Mouse (Mus musculus): ENCODE measurements around the gene Natd1.

Gene Natd1

DNA sequence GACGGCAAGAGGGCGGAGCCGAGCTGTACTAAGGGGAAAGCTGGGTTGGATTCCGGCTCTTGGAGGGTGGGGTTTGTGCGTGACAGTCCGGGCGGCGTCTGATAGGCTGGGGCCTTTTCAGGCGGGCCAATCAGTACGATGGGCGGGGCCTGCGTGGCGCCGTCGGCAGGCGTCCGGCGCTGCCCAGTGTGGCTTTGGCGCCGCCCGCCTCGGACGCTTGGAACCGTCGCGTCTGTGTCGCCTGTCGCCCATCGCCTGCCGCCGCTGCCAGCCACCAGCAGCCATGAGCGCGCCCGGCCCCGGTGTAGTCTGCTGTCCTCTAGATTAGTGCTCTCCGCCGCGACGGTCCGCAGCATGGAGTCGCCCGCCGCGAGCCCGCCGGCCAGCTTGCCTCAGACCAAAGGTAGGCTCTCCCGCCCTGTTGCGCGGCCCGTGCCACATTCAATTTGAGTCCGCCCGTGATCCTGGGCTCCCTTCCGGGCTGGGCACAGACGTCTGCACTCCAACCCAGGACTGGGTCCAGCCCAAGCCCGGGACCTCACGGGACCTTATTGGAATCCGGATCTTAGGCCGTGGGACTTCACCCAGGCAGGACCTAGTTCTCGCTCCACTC lies 17.4 kb upstream of the Natd1 start, which contains the start of gene Map2k3:
Gene Map2k3 (plus strand): TSS at position 165 of the 613 bp plus-strand sequence.
- peak; percentile 95 for DNase-seq

DNA sequence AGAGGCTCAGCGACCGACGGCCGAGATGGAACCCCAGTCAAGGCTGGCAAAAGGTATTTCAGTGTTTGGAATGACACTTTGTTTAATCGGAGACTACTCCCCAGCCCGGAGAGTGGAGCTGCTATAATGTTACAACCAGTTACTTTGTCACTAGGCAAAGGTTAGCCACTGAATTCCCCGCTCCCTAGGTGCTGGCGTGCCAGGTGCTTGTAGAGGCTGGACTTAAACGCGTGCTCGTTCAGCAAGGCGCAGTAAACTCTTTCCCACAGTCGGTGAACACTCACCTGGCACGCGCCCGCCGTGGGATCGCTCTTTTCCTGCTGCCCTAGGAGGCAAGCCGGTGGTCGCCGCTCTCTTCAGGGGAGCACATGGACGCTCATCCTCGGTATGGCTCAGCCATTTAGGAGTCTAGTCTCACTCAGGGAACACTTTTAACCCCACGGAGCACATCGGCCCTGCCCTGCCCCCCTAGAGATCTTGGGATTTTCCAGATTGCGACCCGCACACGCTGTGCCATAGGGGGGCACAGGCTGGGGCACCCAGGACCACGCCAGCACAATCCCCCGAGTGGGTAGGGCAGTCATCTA lies 16.8 kb upstream of the Natd1 start:
- DNase-seq: peak; percentile 55

DNA sequence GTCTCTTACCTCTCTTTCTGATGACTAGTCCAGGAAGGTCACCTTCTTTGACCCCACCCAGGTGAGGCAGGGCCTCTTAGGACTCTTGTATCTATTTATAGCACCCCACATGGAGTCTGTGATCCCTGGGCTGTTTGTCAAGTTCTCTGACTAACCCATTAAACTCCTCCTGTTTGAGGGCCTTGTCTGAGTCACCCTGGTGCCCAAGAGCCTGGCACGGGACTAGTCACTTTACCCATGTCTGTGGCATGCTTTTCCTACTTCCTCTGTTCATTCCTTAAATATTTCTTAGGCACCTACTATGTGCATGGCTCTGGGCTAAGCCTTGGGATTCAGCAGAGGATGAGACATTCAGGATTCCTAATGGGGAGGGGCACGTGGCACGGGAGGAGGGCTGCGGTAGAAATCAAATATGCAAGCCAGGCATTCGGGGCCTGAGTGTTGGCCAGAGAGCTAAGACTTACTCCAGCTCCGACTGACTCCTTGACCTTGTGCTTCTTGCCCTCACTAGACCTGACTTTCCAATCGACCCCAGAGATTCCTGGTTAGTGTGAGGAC lies 16.3 kb upstream of the Natd1 start:
- peak; percentile 13 for DNase-seq

DNA sequence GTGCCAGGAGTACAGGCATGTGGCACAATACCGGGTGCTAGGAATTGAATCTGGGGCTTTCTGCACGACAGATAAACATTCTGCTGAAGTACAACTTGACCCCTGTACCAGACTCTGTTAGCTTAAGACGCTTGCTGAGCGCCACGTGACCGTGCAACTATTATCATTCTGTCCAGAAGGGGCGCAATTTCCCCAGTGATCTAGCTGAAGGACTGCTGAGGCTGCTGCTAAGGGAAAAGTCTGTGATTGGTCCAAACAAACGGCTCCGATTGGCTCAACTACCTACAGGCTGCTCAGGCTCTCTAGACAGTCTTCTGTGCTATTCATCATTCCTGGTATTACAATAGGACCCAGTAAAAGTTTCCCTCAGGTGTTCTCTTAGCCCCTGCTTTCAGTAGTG lies 12.7 kb upstream of the Natd1 start:
- DNase-seq: peak; percentile 92

DNA sequence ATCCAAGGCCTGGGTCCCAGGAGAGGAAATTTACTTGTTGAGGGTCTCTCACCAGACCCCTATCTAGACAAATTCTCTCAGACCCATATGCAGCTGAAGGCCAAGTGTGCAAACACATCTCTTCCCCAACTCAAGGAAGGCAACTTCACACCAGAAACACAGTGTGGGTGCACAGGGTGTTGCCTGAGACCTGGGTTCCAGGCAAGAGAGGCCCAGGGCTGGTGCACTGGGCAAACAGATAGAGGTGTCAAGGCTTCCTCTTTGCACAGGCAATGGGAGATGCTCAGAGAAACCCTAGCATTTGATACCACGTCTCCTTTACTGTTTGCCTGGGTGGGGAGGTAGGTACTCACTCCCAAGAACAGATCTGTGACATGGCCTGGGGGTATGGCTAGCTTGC lies 10.4 kb upstream of the Natd1 start:
- DNase-seq: no peak

DNA sequence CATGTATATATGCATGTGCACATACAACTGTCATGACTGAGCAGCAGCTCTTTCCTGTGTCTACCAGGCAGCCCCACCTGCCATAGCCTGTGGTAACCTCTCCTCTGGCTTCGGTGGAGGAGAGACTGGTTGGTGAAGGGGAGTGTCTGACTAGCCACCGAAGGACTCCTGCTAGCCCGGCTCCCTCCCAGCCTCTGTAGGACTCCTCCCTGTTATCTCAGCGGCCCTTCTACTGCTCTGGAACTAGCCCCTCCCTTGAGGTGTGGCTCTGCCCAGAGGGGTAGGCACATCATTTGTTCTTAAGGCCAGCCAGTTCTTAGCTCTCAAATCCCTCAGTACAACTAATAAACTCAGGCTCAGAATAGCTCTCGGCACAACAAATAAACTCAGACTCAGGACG lies 9.9 kb upstream of the Natd1 start:
- DNase-seq: no peak

DNA sequence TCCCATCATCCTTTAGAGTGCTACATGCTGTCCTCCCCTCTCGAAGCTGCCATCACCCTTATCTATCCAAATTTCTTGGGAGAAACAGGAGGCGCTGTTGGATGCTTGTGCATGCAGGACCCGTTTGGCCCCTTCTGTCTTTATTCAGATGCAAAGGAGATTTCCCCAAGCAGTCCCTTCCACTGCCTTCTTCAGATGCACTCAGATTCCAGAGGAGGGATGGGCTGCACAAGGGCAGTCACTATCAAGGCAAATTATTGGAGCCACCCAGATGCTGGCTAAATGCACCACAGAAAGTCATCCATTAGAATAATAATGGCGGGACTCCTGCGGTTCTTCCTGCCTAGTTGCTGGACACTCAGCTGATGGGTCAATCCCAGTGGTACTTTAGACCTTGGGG lies 8.4 kb upstream of the Natd1 start:
- no peak for DNase-seq

DNA sequence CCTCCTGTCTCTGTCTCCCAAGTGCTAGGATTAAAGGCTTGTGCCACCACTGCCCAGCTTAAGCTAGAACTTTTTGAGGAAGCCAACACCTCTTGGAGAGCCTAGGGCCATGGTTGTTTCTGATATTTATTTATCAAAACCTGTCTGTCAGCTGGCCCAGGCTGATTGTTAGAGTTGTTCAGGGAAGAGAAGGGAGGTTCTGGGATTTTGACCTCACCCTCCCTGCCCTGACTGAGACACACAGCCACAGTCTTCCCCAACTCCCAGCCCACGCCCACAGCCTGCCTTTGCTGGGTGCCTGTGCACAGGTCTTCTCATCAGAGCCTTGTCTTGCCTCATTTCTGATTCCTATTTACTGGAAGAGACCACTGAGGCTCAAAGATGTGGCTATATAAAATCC lies 7.6 kb upstream of the Natd1 start:
- no peak for DNase-seq

DNA sequence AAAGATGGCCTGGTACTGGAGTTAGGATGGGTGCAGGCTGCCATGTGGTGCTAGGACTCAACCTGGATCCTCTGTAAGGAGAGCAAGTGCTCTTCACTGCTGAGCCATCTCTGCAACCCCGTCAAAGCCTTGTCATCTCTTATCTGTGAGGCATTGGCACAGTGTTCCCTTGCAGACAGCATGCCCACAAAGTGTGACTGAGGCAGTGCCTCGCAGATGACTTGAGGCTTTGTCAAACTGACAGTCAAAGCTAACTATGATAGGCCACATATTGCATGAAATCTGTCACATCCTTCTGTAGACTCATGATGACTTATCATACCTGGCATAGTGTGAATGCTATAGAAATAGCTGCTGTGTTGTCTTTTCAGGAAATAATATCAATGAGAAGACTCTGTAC lies 5.5 kb upstream of the Natd1 start:
- no peak for DNase-seq

DNA sequence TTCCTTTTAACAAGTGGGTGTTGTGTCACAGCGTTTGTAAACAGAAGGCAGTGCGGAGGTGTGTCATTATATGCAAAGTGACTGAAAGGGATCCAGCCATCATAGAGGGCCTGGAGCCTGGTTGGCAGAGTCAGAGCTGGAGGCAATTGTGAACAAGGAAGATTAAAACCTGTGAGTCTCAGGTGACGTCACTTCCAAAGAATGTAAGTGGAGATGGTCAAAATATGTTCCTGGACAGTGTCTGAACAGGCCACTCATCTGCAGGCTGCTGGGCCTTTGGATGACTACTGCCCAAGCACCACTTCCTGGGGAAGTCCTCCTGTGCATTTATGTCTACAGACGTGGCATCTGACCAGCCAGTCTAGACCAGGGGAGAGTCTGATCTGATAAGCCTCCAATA lies 651 bp upstream of the Natd1 start:
- no peak for DNase-seq

DNA sequence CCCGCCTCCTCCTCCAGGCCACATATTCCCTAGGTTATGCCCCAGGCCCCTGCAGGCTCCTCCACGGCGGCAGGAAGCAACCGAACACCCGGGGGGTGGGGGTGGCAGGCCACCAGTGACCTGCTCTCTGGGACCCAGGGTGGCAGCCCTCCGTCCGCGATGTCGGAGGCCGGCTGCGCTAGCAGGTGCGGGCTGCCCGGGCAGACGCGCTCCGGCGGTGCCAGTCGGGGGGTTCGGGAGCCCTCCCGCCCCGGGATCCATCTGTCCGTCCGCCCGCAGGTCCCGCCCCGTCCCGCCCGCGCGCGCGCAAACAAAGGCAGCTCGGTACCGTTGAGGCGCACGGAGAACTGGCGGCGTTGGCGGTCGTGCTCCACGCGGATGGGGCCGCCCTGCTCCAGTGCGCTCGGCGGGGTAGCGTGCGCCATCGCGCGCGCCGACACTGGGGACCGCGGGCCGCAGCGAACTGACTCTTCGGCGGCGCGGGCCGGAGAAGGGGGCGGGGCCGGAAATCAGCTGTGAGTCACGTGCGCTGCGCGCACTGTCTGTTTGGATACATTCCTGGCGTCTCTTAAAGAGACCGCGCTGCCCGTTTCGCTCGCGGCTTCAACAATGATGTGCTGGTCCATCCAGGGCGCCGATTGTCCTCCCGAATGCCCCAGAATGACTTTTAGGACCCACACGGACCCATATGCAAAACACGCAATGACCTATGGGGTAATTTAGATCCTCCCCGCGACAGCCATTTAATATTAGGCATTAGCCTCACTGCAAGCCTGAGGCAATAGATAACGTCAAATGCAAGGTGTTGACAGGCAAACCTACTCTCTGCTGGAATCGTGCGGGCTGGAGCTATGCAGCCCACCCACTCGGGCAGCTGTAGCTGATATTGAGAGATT lies 1.0 kb downstream of the Natd1 start:
- DNase-seq: peak; percentile 94

DNA sequence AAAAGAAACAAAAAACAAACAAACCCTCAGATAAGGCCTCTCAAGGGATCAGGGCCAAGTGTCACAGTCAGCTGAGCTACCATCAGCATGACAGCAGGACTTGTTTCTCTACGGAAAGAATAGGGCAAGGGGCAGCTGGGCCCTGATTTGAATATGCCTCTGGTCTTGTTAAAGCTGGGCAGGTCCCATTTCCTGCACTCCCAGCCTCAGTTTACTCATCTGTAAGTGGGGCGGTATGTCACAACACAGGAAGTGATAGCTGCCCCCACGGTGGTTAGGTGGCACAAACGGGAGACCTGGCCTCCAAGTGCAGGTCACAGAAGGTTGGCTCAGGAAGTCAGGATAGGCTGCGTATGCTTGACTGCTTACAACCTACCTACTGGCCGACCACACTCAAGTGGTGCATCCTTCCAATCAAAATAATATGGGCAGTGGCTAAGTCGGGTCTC lies 2.0 kb downstream of the Natd1 start:
- DNase-seq: peak; percentile 31

DNA sequence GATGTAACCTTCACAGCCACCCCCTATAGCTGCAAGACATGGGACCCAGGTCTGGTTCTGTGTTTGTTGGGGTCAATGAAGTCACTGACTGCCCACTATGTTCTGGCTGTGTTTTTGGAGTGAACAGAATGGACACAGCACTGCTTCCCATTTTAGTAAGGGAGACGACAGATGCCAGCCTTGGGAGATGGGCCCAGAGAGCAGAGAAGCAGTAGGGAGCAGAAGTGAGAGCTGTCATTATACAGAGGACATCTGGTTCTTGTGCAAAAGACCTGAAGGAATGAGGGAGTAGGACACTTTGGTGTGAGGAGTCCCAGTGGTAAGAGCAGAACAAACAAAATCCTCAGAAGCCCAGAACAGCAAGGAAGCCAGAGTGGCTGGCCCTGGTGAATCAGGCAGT lies 4.9 kb downstream of the Natd1 start:
- DNase-seq: no peak

DNA sequence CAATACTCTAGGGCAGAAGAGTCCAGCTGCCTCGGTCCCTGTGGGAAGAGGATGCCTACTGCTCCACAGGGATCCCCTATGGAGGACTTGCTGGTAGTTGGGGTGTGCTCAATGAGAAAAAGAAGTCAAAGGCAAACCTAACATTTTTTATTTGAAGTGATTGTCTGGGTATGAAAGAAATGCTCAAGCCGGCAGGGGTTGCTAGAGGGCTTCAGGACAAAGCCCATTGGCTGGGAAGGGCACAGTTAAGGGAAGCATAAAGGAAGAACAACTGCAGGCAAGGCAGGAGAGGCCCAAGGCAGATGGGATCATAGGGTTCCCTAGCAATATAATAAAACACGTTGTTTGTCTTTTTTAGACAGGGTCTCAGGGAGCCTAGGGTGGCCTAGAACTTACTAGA lies 6.5 kb downstream of the Natd1 start:
- peak; percentile 30 for DNase-seq

DNA sequence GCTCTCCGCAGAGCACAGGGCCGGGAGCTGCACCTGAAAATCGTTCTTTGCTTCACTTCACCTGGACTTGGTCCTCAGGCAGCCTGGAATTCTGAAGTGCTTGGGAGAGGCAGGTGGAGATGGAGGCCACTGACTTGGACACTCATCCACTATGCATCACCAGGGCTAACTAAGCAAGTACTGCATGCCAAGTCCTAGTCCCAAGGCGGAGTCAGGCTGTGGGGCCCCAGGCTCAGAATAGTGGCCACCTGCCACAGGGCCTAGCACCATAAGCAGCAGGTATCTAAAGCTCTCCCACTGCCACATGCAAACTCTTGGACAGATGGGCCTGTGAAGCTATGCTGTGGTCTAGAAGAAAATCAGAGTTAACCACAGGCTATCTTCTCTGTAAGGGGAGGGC lies 8.1 kb downstream of the Natd1 start:
- DNase-seq: peak; percentile 25

DNA sequence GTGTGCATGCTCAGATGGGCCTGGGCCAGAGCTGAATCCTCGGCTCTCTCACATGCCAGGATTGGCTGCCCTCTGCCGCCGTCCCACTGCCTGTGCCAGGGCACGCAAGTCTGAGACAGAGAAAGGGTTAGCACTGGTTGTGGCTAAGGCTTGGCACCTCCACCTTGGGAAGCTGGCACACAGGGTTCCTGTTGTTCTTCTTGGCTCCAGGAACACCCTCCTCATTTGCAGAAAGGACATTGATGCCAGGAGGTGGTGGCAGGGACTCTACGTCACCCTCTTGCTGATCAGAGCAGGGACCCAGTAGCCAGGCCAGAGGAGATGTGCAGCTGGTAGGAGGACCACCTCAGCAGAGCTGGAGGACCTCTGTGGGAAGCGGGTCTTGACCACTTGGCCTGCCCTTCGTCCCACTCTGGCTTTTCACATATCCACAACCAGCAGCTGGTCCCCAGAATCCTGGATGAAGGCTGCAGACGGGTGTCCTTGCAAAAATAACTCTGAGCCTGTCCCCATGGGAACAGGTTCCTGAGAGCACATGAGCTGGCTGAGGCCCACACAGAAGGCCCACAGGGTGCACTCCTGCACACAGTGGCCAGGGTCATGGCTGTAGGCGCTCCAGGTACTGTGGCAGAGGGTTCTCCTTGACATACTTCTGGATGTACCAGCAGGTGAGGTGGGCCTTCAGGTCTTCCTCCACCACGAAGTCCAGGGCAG lies 9.0 kb downstream of the Natd1 start:
- peak; percentile 40 for DNase-seq

DNA sequence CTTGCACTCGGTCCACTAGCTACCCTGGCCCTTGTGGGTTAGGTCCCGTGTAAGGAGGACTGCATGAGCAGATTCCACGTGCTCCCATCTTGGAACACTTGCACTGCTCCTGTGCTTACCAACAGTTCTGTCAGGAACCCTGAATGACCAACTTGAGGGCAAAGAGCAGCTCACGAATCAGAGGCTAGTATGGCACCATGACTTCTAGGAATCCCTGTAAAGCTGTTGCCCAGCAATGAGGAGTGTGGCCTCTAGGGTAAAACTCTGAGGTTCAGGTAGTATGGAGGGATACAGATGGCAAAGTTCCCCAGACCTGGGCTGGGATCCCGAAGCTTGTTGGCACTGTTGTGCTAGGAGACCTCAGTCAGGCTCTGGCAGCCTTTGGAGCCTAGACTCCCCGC lies 10.9 kb downstream of the Natd1 start:
- DNase-seq: peak; percentile 47

DNA sequence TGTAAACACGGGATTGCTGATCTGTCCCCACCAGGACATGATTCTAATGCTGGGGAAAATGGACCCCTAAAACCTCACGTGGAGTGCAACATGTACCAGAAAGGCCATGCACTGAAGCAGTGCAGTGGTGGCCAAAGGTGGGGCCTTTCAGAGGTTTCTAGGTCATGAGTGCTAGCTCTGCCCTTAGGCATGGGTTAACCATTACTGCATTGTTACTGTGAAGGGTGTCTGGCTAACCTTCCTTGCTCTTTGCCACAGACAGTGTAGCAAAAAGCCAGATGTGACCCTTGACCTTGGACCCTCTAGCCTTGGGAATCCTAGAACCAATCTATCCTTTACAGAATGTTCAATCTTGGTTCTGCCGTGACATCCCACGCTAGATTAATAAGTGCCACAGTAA lies 12.1 kb downstream of the Natd1 start:
- peak; percentile 73 for DNase-seq

DNA sequence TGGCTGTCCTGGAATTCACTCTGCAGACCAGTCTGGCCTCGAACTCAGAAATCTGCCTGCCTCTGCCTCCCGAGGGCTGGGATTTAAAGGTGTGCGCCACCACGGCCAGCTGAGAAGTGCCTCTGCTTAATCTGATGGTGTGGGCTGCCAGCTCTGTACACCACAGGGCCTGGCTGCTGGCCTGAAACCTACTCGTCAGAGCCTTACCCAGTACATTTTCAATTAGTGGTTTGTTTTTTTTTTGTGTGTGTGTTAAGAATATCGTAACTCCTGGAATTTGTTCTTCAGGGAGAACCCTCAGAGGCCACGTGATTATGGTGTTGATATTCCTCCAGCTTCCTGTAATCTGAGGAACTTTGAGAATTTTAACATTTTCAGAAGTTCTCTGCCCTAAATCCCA lies 12.5 kb downstream of the Natd1 start:
- DNase-seq: peak; percentile 52

DNA sequence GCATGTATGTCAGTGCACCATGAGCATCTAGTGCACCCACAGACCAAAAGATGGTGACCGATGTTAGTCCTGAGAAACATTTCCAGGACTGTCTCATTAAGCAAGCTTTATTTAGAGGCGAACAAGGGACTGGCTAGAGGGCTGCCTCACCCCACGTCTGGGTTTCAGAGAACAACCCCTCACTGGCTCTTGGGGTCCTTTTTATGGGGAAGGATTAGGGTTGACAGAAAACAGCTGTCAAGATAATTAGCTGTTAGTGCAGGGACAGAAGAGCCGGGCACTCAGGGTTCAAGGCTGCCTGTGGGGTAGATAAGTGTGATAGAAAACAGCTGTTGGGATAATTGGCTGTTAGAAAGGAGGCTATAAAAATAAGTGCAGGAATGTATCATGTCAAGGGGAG lies 18.6 kb downstream of the Natd1 start:
- no peak for DNase-seq

DNA sequence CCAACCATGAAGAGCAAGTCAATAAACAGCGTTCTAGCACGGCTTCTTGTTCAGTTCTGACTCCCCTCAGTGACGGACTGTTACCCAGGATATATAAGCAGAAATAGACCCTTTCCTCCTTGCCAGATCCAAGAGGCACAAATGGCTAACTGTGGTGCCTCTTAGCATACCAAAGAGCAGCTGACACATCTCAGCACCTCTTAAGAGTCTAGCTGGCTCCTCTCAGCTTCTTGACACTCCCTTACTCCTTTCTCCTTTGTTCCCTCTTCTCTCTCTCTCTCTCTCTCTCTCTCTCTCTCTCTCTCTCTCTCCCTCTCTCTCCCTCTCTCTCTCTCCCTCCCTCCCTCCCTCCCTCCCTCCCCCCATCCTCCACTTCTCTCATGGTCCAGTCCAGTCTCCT lies 23.8 kb downstream of the Natd1 start:
- DNase-seq: no peak

DNA sequence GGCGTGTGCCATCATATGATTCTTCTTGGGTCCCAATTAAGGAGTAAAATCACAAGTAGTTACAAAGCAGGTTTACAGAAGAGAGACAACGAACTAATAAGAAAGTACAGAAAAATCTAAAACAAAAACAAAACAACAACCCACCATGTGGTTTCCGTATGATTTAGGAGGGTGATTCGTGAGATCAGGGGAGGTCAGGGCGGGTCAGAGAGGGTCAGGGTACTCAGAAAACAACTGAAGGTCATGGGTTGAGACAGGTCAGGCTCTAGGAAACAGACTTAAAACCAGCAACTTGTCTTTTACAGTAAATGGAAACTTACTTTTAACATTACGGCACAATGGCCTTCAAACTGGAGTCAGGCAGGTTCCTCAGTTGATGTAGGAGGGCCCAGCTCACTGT lies 24.3 kb downstream of the Natd1 start:
- no peak for DNase-seq

DNA sequence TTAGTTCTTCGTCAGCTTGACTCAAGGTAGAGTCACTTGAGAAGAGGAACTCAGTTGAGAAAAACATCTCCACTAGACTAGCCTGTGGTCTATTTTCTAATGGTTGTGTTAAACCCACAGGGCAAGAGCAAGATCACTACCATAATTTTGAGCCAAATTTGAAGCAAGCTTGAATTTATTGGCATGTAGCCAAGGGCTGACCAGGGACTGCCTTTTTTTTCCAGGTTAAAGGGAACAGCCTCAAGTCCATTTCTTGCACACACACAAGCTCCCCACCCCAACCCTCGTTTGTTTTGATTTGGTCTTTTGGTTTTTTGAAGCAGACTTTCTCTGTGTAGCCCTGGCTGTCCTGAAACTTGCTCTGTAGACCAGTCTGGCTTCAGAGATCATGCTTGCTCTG lies 24.7 kb downstream of the Natd1 start:
- no peak for DNase-seq
